Mouse (Mus musculus) cerebellum, adult 8-10 months (tissue): ENCODE results near the gene Tmem14a.
"Not testable (repeated sequence)": the region's sequence is repeated elsewhere in the genome, so short reads cannot be mapped to it uniquely, and the experiment has no call there.

Experiments
- DNase-seq: peaks from one replicate; pipeline ENCODE4 v3.0.0; 2022

Gene Tmem14a

DNA sequence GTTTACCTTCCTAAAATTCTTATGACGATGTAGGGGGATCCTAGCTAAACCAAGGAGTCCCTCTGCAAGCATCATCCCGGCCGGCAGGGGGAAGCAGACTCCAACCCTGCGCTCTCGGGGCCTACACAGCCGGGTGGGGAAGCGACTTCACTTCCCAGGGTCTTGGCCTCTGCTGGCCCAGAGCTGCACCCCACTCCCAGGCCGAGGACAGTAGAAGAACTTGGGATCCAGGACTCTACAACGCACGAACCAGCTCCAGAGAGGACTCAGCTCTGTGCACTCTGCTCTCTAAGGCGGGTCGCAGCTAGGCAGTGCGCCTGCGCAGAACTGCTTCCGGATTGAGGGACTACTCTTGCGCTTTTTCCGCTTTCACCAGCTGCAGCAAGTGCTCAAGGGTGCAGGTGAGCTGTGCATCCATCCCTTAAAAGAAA lies at the start of gene Tmem14a:
Gene Tmem14a, plus strand, starts transcription at position 87 of the 431 bp plus-strand sequence.
- DNase-seq, result peak; percentile 92

DNA sequence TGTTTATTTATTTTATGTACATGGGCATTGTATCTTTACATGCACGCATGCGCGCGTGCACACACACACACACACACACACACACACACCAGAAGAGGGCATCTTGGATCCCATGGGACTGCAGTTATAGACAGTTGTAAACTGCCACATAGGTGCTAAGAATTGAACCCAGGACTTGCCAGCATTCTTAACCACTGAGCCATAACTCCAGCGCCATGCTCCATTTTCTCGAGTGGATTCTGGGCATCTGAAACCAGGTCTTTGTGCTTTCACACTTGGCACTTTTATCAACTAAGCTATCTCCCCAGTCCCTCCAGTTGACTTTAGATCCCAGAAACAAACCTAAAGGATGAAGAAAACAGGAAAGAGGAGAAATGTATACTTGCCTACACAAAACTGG lies 33.2 kb upstream of the Tmem14a start:
- no peak for DNase-seq

DNA sequence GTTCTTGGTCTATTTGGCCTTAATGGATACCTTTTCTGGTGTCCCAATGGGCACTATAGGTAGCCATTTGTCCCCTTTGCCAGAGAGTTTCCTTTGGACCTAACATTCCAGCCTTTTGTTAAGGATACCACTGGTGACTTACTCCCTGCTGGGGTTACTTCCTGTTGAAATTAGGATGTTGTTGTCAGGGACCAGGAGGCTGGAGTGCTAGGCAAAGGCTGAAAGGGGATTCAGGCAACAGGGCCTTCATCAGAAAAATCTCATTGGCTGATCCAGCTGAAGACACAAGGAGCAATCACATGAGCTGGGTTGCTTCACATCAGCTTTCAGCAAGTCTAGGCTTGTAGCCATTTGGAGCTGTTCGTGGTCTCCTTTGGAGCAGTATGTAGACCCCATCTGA lies 12.1 kb upstream of the Tmem14a start:
- DNase-seq, result no peak

DNA sequence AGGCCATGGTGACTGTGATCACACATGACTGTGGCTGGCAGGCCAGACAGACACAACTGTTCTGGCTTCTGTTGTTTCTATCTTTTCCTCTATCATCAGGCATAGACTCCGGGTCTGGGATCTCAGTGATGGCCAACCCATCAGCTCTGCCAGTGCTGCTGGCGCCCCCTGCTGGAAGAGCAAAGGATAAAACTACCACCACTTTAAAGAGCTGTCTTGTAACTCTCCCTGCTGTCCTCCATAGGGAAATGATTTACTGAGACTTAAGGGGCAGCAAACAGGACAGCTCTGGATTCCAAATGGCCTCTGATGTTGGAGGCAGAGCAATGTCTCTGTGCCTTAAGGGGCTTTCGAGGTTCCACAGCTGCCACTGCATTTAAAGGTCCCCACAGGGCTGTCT lies 4.8 kb upstream of the Tmem14a start:
- not testable (repeated sequence) for DNase-seq

DNA sequence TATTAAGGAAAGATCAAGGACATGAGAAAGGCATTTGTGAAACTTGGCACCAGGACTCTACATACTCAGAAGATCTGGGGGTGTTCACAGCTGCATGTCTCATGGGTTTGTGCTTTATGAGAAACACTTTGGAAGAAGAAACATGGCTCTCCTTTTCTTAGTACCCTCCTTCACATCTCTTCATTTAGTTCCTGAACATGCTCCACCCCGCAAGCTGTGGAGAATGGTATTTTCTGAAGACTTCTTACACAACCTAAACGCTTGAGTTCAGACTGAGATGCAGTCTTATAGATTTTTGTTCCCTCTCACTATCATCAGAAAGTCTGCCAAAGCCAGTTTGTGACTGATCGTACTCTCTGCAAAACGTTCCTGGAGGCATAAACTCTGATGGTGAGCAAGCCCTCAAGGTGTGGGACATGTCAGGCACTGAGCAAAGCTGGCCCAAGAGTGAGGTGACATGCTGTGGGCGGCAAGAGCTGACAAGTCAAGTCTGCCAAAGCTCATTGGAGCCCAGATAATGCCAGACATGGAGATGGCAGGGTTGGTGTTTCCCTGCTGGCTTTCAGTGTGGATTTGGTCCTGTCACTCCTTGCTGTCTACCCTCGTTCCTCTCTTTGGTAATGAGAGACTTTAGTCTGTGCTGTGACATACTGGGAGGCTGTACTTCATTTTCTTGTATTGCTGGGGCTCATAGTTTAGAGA lies 4.2 kb upstream of the Tmem14a start:
- DNase-seq, result not testable (repeated sequence)

DNA sequence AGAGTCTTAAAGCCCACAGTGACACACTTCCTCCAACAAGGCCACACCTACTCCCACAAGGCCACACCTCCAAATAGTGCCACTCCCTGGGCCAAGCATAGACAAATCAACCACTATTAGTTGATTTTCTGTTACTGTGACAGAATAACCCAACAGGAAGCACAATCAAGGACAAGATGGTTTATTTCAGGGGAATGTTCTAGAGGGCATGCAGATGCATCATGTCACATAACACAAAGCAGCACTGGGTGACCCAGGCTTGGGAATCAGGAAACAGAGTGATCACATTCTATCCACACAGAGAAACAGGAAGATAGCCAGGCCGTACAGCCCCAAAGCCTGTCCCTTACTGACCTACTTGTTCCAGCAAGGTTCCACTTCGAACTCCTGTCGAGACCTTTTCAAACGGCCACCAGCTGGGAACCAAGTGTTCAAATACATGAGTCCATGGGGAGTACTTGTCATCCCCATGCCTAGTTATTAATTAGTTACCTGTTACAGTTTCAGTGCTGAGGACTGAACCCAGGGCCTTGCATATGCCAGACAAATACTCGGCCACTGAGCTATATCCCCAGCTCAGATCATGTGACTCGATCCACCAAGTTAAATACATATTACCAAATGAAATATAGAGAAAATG lies 9.5 kb downstream of the Tmem14a start:
- DNase-seq, result no peak

DNA sequence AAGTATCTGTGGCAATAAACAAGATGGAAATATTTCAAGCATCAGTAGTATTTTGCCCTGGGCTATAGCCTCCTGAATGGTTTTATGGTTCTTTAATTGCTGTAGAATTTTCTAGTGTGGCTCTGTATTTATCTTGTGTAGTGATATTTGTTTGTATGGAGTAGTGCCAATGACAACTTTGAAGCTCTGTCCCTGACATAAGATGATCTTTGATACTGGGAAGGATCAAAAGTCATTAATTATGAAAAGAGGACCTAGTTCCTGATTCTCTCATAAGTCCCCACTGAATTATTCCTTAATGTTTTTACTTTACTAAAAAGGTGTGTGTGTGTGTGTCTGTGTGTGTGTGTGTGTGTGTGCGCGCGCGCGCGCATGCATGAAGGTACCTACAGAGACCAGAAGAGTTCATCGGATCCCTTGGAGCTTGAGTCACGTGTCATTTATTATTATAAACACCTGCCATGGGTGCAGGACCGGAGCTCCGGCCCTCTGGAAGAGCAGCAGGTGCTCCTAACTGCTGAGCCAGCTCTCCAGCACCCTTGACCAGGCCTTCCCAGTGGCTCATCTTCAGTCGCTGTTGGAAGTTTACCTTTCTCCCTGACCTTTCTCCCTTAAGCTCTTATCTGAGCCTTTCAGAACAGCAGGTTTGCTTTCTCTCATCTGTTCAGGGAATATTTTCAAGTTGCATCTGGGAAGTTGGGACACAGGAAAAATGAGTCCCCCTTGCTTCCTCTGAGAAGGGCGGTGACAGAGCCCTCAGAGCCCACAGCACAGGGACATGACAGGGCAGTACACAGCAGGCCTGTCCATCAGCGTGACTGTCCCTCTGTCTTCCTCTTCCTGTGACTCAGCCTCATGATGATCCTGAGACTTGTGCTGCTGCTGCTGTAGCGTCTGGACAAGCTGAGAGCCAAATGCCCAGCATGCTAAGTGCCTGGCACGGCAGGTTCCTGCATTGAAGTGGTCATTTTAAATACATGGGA lies 10.7 kb downstream of the Tmem14a start:
- not testable (repeated sequence) for DNase-seq

DNA sequence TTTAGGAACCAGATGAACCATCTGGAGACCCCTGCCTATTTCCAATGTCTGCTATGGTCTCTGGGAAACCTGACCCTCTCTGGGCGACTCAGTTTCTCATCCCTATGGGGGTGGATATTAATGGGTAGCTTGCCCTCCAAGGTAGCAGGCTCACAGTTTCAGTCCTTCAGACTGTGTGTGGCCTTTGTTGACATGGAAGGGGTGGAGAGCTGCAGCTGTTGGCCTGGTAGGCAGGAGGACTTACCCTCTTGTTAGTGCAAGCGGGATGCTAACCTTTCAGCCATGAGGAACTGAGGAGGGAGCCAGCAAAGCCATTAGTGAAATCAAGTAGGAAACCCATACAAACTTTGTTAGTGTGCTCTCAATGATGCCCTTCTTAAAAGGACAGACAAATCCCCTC lies 12.0 kb downstream of the Tmem14a start:
- no peak for DNase-seq

DNA sequence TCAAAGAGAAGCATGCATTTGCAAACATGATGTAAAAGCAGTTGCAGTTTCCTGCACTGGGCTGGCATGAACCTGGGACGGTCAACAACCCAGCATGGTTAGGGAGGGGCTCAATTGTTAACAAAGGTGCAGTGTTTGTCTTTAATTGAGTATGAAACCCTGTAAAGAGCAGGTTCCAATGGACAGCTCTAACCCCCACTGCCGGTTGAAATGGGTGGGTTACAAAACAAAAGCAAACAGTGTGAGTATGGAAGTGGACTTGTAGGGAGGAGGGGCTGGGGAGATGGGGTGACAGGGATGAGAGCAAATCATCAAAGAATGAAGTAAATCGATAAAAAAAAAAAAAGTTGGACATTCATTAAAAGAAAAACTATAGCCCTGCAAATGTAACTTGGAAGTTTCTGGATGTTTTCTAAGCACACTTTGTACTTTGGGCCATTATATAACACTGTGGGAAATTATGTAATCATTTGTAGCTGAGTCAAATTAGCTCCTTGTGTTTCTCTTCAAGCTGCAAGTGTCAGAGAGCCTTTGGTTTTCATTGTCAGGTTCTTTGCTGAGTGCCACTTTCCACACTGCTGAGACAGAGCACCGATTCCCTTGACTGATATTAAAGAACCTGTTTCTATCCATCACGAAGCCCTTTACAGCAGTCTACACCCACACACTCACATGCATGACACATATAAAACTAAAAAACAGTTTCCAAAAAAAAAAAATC lies 13.5 kb downstream of the Tmem14a start:
- no peak for DNase-seq

DNA sequence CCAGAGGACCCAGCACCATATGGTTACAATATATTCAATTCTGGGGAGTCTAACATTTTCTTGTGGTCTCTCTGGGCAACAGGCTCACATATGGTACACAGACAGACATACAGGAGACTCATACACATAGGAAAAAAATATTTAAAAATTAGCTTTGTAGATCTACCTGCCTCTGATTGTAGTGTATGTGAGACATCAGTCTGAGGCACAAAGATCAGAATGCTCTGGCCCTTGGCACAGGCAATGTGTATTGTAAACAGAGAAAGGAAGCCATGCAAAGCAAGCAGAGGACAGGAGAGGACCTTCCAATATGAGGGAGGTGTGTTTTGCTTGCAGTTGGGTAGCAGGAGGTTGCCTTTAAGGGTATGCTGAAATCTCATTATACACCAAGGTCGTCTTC lies 14.1 kb downstream of the Tmem14a start:
- DNase-seq, result no peak

DNA sequence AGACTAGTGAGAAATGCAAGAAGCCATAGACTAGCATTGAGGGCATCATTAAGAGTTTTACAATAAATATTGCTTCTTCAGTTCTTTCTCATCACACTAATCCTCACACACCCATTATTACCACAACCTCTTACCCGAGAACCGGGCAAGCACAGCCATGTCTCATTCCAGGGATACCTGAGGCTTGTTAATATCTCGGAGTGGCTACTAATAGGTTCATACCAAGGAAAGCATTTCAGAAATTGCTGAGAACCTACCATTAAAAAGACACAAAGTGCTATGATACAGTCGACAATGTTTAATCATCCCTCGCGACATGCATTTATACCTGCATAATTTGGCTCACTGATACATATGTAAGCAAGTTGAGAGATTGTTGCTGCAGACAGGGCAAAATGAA lies 17.0 kb downstream of the Tmem14a start:
- DNase-seq, result no peak

DNA sequence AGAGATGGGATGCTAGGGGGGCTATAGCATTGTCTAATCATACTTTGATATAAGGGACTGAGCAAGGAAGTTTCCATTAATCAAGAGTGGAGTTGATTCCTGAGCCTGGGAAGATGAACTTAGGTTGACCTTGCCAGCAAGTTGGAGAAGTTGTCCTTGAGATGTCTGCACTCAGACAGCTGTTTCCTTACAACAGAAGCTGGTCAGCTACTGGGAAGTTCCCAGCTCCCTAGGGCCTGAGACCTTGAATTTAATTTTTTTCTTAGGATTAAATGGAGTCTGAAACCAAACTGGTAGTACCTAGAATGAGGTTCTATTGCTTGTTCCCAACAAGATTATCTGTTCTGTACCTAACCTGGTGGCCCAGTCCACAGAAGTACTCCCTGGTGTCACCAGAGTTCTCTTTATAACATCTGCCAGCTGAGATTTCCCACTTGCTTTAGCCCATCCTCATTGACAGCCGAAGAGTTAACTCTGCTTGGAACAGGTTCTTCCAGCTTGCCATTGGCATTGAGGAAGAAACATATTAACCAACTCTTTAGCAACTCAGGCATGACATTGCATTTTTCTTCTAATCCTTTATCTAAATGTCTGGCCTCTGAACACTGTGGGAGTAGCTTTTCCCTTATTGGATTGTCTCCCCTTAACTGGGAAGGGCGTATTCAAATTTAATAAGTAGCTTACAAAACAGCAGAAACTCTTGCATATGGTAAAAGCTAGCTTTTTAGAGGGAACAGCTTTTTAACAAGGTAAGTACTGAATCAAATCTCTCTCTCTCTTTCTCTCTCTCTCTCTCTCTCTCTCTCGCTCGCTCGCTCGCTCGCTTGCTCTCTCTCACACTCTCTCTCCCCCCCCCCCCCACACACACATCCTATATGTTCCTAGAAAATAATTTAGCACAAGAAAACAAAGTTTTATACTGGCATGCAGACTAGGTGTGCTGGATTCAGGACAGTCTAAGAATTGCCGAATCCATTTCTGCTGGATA lies 21.8 kb downstream of the Tmem14a start, which contains the start of gene Gsta3:
Gene Gsta3, plus strand, starts transcription at position 679 of the 988 bp plus-strand sequence.
- no peak for DNase-seq

DNA sequence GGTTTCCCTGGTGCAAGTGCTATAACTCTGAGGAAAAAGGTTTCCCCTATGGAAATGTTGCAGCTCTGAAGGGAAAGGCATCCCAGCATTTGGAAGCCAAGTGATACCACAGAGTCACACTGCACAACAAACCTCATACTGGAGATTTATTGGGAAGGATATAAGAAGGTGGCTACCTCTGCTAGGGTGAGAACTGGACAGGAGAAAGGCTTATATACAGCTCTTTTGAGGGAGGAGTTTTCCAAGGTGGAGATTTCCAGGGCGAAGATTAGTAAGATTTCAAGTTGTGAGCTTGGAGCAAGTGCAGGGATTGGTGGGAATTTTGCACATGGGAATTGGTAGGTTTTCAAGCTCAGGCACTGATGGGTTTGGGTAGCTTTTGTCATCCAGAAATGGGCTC lies 22.7 kb downstream of the Tmem14a start:
- DNase-seq, result no peak

DNA sequence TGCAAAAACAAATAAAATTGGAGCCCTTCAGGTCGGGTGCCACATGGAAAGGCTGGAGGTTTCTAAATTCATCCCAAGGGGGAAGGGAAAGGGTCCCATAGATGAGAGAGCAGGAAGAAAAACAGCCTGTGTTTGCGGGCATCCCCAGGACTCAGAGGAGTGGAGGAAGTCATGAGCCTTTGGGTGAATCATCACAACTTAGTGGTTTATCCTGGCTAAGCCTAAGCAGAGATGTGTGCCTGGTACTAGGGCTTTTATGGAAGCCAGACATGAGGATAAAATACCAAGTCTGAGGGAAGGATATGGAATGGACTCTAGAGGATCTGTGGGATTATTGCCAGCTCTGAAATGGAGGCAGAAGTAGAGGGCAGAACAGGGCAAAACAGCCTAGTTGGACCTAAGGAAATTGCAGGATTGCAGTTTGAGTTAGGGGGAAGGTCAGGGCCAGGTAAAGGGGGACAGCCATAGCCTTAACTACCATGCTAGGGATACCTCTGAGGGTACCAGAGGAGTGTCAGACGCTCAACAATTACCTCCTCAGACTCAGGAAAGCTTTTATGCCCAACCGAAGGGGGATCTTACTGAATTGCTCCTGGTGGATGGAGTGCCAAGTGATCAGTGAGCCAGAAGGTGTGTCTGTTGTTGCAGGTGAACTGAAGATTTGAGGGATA lies 26.1 kb downstream of the Tmem14a start:
- no peak for DNase-seq

DNA sequence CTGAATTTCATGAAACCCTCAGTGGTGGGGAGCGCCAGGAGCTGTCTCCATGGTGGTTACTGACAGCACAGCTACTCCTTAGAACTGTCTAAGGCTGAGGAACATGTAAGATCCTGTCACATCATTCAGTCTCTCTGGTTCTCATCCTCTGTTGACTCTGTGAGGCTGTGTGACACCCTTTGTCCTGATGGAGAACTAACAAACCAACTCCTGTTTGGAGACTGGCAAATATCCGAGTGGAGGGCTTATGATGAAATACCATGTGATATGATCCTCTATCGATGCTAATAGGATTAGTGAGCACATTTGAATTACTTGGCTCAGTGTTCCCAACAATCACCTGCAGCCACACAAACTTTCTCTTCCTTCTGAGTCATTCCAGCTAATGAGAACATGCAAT lies 27.8 kb downstream of the Tmem14a start:
- no peak for DNase-seq

DNA sequence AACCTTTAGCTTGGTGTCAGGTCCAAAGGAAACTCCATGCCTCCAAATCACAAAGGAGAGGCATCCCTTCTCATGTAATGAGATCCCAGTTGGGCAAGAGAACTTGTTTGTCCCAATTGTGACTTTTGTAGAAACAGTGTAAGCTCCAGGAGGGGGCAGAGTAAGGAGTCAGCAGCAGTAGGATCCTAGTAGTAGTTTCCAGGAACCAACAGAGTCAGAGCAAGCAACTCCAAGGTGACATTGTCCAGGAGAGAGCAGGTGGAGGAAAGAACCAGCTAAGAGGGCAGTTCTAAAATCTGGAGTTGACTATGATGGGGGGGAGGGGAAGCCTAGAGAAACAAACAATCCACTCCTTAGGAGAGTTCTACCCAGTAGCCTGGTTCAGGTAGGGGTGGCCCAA lies 29.5 kb downstream of the Tmem14a start:
- DNase-seq, result no peak

DNA sequence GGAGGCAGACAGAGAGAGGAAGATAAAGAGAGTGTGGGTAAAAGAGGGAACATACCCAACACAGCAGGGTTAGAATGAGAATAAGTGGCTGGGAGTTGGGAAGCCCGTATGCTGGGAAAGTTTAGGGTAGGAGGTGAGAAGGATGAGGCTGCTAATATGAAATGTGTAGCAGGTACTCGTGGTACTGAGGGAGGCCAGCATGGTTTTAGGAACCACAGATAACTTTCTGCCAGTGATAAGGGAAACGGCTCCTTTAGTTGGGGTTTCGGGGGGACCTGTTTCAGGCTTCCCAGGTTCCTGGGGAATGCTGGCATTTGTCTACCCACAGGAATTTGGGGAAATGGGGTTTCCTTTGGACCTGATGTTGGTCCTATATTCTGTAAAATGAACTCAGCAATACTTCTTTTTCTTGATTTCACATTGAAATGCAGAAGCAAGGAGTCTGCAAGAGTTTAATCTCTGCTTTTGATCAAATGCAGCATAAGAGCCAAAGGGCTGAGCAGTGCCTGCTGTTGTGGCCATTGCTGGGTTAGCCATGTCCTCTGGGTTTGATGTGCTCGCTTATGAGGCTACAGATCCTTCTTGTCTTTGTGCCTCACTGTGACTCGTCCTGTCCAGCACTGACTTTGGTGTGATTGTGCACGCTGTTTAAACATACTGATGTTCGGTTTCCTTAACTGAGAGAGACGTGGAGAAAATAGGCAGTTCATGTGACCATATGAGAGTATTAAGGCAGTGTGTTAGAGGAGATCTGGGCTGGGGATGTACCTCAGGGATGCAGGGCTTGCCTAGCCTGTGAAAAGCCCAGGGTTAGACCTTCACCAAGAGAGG lies 30.4 kb downstream of the Tmem14a start:
- no peak for DNase-seq

DNA sequence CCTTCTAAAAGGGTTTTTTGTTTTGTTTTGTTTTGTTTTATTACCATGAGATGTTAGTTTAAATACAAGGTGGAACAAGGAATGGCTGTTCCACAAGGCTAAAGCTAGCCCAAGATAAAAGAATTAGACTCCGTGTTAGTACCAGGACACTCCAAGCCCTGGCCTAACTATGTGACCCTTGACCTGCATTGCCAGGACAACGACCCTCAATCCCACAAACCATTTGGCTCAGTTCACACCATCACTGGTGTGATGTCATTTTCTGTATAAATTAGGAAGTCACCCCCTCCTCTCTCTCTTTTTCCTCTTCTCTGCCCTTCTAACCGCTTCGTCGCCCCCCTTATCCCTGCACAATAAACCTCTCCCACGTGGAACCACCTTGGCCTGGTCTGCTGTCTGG lies 33.3 kb downstream of the Tmem14a start:
- DNase-seq, result no peak

DNA sequence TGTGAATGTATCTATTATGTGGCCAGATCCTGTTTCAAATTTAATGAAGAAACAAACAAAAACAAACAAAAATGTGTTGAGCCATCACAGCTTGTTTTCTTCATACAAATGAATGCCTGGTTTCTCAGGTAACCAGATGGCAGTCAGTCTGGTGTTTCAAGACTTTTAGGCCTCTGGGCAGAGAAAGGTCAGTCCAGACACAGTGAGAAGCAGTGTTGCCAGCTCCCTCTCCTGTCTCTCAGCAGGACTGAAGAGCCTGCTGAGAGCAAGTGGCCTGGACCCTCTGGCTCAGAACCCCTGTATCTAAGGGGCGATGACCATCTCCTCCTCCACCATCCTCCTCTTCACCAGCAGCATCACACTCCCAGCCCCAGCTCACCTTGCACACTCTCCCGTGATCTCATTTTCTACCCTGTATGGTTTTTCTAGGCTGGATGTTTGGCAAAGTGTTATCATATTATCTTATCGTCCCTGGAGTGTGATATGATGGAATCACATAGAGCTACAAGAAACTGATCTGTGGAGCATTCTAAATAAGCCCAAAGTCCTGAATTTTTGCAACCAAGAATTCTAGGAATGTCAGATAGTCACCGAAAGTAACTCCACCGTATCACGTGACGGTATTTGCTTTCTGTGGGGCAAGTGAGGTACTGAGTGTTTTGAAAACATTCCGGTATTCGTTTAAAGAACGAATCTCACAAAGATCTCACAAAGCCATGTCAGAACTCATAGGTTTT lies 34.4 kb downstream of the Tmem14a start:
- DNase-seq, result no peak
